Mouse (Mus musculus) thymus, adult 2 months (tissue): ENCODE results near the gene Kalrn.

Source experiments
- CTCF ChIP-seq: fragments of 200-500 bp; IDR thresholded peaks from 2 replicates; pipeline ENCODE4 v1.5.1; 2012; ENCODE audit warnings: mild to moderate bottlenecking, control low read depth, low read length, moderate library complexity, borderline replicate concordance; ENCODE audit not compliant: control insufficient read depth, poor library complexity, insufficient read depth; ENCODE audit errors: extremely low read depth
- POLR2A ChIP-seq: fragments of 200-500 bp; IDR thresholded peaks from 2 replicates; pipeline ENCODE4 v1.6.1; 2012; ENCODE audit warnings: mild to moderate bottlenecking, low read length, control low read depth, moderate library complexity; ENCODE audit not compliant: control insufficient read depth, poor library complexity, insufficient read depth; ENCODE audit errors: extremely low read depth

DNA sequence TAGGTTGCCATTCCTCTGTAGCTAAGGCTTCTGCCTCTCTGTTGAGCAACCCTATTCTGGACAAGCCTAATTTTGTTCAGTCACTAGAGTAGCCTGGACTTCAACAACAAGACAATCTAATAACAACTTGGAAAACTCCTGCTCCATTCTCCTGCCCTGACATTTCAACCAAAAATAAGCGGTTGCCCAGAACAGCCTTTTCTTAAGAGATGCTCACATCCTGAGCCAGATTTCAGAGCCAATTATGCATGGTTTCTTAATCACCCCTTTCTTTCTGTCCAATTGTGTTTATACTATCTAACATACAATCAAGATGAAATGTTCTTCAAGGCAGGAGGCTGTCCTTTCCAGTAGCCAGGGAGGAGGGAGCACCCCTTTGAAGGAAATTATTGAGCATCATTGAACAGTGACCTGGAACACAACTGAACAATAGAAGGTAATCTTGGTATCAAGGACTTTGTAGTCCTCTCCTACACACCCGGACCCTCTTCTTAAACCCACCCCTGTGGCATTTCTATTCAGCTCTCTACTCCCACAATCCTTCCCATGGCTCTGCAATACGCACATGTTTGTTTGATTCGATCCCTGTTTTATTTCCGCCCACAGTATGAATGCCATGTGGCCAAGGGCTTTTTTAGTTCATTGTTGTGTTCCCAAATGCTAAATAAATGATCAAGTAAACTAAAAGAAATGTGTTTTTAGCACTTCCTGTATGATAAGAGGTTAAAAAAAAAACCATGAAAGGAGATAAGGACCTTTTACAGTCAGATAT, 275.2 kb downstream of the Kalrn start:
- TF ChIP-seq POLR2A, result no peak
- TF ChIP-seq CTCF, result no peak
